Mouse (Mus musculus) T-helper 2 cell (primary cell): Measurements from ENCODE around the gene Leprot.

Experiments
- in situ Hi-C: fragments of 300-600 bp; cut with MboI, MseI; formaldehyde crosslinking; loops from one replicate; pipeline ENCODE4 v1.15.1; 2025; ENCODE audit warnings: high pct_unique_total_duplicates

Leprot gene

GRCm38 (mm10) chr4:101647196-101647905 is at the start of gene Leprot:
TSS of gene Leprot (plus strand) at chr4:101647718.
- in situ Hi-C loops = loop anchor here (10.0 kb wide), 1 partner anchor 143 kb away; no protein-coding TSS in a partner anchor

DNA sequence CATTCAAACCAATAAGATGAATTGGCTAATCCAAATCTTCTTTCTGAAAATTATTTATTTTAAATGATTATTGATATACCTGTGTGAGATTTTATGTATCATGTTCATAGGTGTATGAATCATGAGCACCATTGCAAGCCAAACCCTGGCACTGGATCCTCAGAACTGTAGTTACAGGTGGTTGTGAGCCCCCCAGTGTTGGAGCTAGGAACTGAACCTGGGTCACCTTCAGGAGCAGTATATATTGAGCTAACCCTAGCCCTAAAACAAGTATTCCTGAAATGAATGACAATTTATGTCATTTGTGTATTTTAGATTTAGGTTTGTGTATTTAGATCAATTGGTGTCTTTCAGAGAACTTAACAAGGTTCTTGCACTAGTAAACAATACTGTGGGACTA is 45.8 kb upstream of the Leprot start:
- in situ Hi-C loops = no loop called here

DNA sequence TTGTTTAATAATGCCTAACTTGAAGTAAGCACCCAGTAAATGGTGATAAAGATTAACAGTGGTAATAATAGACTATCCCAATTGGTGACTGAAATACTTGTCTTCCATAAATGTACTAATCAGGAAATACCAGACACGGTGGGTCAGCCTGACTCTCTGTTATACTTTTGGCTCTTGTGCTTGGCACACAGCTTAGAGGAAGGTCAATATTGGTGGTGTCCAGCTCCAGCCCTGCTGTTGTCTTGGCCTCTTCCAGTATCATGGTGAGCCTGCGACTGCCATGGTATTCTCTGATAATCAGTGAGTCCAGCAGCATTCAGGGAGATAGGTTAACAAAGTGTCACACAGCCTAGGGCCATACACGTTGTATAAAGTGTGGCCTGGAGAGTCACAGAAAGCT is 43.9 kb upstream of the Leprot start:
- in situ Hi-C loops = no loop called here

GRCm38 (mm10) chr4:101616520-101616919 is 31.0 kb upstream of the Leprot start:
- in situ Hi-C loops = no loop called here

GRCm38 (mm10) chr4:101617742-101618141 is 29.8 kb upstream of the Leprot start:
- in situ Hi-C loops = no loop called here

DNA sequence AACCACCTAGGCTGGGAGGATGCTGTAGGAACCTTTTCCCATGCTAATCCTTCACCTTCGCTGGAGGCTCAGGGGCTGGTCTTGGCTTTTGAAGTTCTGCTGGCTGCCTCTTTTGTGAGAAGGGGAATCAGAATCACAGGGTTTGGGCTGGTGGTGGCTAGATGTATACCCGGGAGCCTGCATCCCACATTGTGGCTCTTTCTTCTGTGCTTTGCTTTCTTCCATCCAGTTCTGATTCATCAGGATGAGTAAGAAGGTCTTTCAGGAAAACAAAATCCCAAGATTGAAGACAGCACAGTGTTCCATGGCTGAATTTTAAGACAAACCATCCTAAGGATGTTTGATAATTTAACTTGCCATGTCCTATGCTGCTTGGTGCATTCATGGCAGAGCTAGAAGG is 27.3 kb upstream of the Leprot start:
- in situ Hi-C loops = no loop called here

DNA sequence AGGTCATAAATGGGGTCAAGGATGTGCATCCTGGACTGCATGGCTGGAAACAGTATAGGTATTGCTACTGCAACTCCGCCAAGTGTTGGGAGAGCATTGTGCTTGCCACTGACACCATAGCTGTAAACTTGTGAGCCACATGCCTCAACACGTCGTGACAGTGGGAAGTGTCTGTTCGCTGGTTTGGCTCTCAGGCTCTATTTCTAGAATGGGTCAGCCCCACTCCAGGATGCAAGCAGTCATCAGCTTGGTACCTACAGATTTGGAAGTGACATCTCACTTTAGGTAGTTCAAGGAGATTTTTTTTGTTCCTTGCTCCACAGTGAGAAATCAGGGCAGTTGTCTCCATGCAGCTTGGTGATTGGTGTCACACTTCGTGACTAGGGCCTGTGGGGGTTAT is 26.3 kb upstream of the Leprot start:
- in situ Hi-C loops = no loop called here

- in situ Hi-C loops = no loop called here
Measured at GRCm38 (mm10) chr4:101625278-101625677, 22.2 kb upstream of the Leprot start.

DNA sequence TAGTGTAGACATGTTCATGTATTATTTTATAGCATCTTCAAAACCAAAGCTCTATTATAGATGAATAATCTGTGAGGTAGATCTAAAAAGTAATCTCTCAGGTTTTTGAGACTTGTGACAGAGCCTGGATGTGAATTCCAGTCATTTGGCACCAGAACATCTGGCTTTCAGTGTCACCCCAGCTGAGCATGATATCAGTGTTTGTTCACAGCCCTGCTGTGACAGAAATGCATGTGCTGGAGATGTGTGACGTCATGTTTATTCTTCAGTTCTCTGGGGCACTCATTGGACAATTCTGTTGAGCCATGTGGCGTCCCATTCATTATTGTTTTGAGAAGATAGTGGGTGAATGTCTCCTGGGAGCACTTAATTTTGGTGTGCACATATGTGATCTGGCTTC is 11.9 kb upstream of the Leprot start:
- in situ Hi-C loops = no loop called here

DNA sequence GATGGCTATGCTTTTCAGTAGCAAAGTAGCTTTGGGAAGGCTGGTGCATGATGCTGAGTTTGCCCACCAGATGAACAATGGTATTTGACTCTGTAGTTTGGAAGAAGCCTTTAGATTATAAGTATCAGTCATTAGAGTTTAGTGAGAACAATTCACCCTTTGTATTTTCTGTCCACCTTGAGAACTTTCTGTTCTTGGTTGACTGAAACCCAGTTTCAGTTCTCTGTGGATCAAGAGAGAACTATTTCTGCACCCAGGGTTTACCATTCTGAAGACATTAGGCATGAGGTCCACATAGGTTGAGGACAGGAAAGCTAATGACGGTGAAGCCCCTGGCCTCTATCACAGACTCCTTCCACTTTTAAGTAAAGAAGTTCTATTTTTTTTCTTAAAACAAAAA is 10.0 kb upstream of the Leprot start:
- in situ Hi-C loops = no loop called here

DNA sequence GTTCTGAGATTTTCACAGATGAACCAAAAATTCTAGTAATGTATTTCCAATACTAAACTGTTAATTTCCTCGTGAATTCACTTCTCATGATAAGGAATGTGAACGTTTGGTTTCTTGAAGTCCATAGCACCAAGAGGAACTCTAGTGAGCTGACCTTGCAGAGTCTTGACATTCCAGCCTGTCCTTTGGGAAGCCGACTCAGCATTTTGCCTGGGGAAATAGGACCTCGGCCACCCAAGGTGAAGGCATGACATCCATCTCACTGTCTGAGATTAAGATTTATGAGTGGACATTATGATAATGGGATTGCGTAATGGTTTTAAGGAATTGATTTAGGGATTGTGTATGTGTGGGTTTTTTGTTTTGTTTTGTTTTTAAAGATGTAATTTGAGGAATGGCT is 6.9 kb upstream of the Leprot start:
- in situ Hi-C loops = loop anchor here (10.0 kb wide), 1 partner anchor 136 kb away; no protein-coding TSS in a partner anchor

DNA sequence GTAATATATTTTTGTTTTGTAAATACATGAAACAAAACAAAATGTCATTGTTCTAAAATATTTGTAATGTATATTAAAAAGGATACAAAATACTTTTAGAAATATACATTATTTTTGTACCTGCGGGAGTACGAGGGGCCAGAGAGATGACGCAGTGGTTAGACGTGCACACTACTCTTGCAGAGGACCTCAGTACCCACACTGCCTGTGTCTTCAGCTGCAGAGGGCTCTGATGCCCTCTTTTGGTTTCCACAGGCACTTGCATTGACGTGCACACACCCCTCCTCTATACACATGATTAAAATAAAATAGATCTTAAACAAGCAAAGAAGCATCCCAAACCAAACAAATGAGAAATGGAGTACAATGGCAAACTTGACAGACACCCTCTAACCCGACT is 4.8 kb upstream of the Leprot start:
- in situ Hi-C loops = loop anchor here (10.0 kb wide), 1 partner anchor 138 kb away; no protein-coding TSS in a partner anchor

- in situ Hi-C loops = loop anchor here (10.0 kb wide), 1 partner anchor 138 kb away; no protein-coding TSS in a partner anchor
Measured at GRCm38 (mm10) chr4:101643216-101643615, 4.3 kb upstream of the Leprot start.

GRCm38 (mm10) chr4:101646857-101647195 is 692 bp upstream of the Leprot start:
- in situ Hi-C loops = loop anchor here (10.0 kb wide), 1 partner anchor 142 kb away; no protein-coding TSS in a partner anchor

GRCm38 (mm10) chr4:101647976-101648642 is 591 bp downstream of the Leprot start:
- in situ Hi-C loops = loop anchor here (10.0 kb wide), 1 partner anchor 143 kb away; no protein-coding TSS in a partner anchor

DNA sequence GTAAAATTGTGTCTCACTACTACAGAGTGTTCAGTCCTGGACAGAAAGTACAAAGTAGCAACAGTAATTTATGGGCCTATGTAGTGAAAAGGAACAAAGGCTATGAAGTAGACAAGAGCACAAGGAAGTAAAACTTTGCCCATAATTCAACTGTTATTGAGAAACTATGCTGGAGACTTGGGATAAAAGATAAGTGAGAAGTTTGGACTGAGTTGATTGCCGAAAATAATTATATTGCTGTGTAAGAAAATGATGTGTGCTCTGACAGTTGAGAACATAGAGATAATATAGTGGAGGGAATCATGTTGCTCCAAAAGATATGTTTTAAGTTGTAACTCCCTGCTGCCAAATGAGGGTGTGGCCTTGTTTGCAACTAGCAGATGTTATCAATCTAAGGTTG is 1.2 kb downstream of the Leprot start:
- in situ Hi-C loops = loop anchor here (10.0 kb wide), 1 partner anchor 144 kb away; no protein-coding TSS in a partner anchor

GRCm38 (mm10) chr4:101650961-101651360 is 3.4 kb downstream of the Leprot start:
- in situ Hi-C loops = loop anchor here (25.0 kb wide), 1 partner anchor 336 kb away; the partner anchor contains the start of genes Gm12789 and Gm12790

GRCm38 (mm10) chr4:101654256-101654655 is 6.7 kb downstream of the Leprot start:
- in situ Hi-C loops = loop anchor here (25.0 kb wide), 1 partner anchor 333 kb away; the partner anchor contains the start of genes Gm12789 and Gm12790

- in situ Hi-C loops = loop anchor here (25.0 kb wide), 1 partner anchor 332 kb away; the partner anchor contains the start of genes Gm12789 and Gm12790
Measured at GRCm38 (mm10) chr4:101654788-101655414, 7.4 kb downstream of the Leprot start.

DNA sequence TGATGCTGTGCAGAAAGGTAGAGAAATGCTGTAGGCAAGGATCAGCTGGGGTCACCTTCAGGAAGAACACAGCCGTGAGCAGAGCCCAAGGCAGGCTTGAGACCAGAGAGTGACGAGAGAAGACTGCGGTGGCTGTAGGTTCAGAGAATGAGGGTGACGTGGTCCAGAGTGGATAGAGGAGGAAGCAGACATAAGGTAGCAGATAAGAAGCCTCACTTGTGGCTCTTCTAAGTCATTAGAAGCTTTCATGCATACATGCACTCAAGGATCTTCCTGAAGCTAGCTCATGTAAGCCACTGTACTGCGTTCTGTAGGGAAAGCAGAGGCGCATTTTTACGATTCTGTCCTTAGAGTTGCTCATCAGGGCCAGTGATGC is 7.9 kb downstream of the Leprot start:
- in situ Hi-C loops = loop anchor here (25.0 kb wide), 1 partner anchor 332 kb away; the partner anchor contains the start of genes Gm12789 and Gm12790

DNA sequence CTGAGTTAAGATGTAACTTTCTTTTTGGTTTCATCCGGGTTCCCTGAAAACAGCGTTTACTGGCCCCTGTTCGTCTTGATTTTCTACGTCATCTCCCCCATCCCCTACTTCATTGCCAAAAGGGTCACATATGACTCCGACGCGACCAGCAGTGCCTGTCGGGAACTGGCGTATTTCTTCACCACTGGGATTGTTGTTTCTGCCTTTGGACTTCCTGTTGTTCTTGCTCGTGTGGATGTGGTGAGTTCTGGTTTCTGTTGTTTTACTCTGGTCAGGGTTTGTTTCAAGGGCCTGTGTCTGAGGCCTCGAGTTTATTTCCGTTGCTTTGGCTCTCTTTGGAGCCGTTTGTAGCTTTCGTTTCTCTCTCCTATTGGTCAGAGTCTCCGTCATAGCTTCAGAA is 8.5 kb downstream of the Leprot start:
- in situ Hi-C loops = loop anchor here (25.0 kb wide), 1 partner anchor 331 kb away; the partner anchor contains the start of genes Gm12789 and Gm12790
